Mouse (Mus musculus) lung, adult 2 months (tissue): ENCODE measurements around the gene Pla2g6.

Source experiments
- CTCF ChIP-seq: fragments of 200-500 bp; IDR thresholded peaks from 2 replicates; pipeline ENCODE4 v1.5.1; 2011; ENCODE audit warnings: mild to moderate bottlenecking, low read length, control low read depth; ENCODE audit not compliant: insufficient read depth
- POLR2A ChIP-seq: fragments of 200-500 bp; IDR thresholded peaks from 2 replicates; pipeline ENCODE4 v1.6.1; 2011; ENCODE audit warnings: low read depth, mild to moderate bottlenecking, control low read depth, low read length, borderline replicate concordance; ENCODE audit errors: extremely low read depth

- TF ChIP-seq POLR2A (no peak), CTCF (no peak)
Observed at GRCm38 (mm10) chr15:79347165-79347844, 19.1 kb upstream of the Pla2g6 start.
